Mouse (Mus musculus) stomach, embryonic 15.5 days (tissue): Measurements from ENCODE around the gene Ccdc160. TPM values are rescaled to one million over a fixed set of nuclear protein-coding genes. Genes with fewer than 3 reads are reported as not detected.

Experiments used
- microRNA counts: library from miRNA; unstranded; fragments of <30 nt; microRNA quantifications from one replicate; lab custom pipeline; 2016
- microRNA-seq: library from miRNA; unstranded; fragments of <30 nt; microRNA quantifications from one replicate; pipeline ENCODE4, GENCODE M21; 2016
- polyA plus RNA-seq: library from polyadenylated mRNA; unstranded; fragments of >200 nt; fragmentation: Nextera tagmentation; extraction: Ambion mirVana; gene quantifications from 2 replicates; pipeline ENCODE4 v1.2.1, GENCODE M21; 2015

The Ccdc160 gene
- polyA plus RNA-seq, 1 experiment from 2014 or later: 1.0 TPM

MicroRNAs within 50 kb of the gene (microRNA counts, 519-probe panel; counts per million panel counts)
- 4,203 counts per million, percentile 96 among the panel's probes with 10 or more counts for microRNA mmu-miR-106a+mmu-miR-17 (lab: Ali Mortazavi, UCI)
- not detected for microRNA mmu-miR-18b (lab: Ali Mortazavi, UCI)
- microRNA mmu-miR-363 (lab: Ali Mortazavi, UCI): not detected

Small RNAs within 50 kb of the gene (microRNA-seq; reads per million reads assigned to microRNA genes)
- gene Mir106a (221 reads per million, percentile 60 among the genes with 10 or more reads in this experiment), gene Mir18b (16.0 reads per million, percentile 31 among the genes with 10 or more reads in this experiment), gene Mir19b-2 (6.8 reads per million, percentile 21 among the genes with 10 or more reads in this experiment), gene Mir20b (145 reads per million, percentile 55 among the genes with 10 or more reads in this experiment), gene Mir363 (140 reads per million, percentile 54 among the genes with 10 or more reads in this experiment), gene Mir92-2 (115 reads per million, percentile 51 among the genes with 10 or more reads in this experiment)

Other genes starting within 250 kb of the Ccdc160 start
- gene Gpc3, start 177.2 kb upstream of the Ccdc160 start, polyA plus RNA-seq: 581 and 596 TPM in 2 replicates
- gene Phf6, start 121.1 kb downstream of the Ccdc160 start, polyA plus RNA-seq: 26.4 and 30.4 TPM in 2 replicates
- gene Hprt, start 196.9 kb downstream of the Ccdc160 start, polyA plus RNA-seq: 233 and 237 TPM in 2 replicates